Comparison of ENCODE assay signal across 8 mouse cellular contexts in the genomic region with DNA sequence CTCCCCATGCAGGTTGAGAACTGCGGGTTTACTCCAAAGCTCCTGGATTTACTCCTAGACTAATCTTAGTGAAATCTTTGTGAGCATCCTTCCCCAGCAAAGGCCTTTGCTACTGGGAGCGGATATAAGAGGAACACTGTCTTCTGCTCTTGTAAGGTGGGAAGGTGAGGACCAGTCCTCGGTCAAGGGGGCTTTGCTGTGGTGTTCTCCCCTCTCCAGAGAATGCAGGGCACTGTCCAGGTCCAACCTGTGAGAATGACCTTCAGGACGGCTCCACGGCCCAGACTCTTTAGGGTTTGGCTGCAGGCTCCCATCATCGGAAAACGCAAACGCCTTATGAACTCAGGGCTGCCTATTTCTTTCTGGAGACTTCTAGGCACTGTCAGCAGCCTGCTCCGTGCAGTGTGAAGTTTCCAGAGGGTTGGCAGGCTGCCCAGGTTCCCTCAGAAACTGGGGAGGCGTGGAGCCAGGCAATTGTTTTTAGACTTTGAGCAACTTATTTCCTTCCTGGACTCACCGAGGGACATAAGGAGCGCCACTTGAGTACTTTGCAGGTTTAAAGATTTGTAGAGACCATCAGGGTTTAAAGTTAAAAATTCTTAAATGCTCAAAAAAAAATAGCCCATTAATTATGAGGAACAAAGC.
DNase-seq lines count a peak whose midpoint lies in the region; ATAC-seq and TF ChIP-seq lines count a peak whose summit lies in the region.

No protein-coding gene starts in this region.

- no peaks in the 10 kb centered on the region for H3K27me3 ChIP-seq in embryonic facial prominence, embryonic 12.5 days
- no peaks in the 10 kb centered on the region for H3K27me3 ChIP-seq in stomach, embryonic 16.5 days (ENCODE audit: control insufficient read depth, insufficient read depth, low read length)

- H3K4me1 ChIP-seq in embryonic facial prominence, embryonic 12.5 days, result peaks cover 13% of the 10 kb centered on the region
- H3K4me1 ChIP-seq in lung, adult 2 months (ENCODE audit: control insufficient read depth, insufficient read depth, low read length), result peaks cover 18% of the 10 kb centered on the region
- H3K4me1 ChIP-seq in stomach, embryonic 16.5 days (ENCODE audit: control insufficient read depth, insufficient read depth, low read length), result peaks cover 9% of the 10 kb centered on the region

- DNase-seq in layer of hippocampus, adult 11-12 months (ENCODE audit: low spot score), result peak; percentile 68
- DNase-seq in layer of hippocampus, adult 9-10 months (ENCODE audit: low spot score), result no peak
- peak; percentile 91 for DNase-seq in heart, adult 8-10 months (ENCODE audit: low spot score)
- peak; percentile 93 for DNase-seq in kidney, postnatal 14 days
- DNase-seq in lung, adult 2 months, result peak; percentile 59

- TF ChIP-seq POLR2A in lung, adult 2 months (IDR thresholded peaks at IDR 0.05; ENCODE audit: borderline replicate concordance, extremely low read depth, low read depth, low read length), result no peak

- ATAC-seq in embryonic facial prominence, embryonic 12.5 days (ENCODE audit: insufficient number of reproducible peaks, insufficient read depth, low FRiP score, low TSS enrichment), result 0 out of 2 replicates have a peak, but pooled peaks have one; percentile 67
- ATAC-seq in stomach, embryonic 16.5 days (ENCODE audit: insufficient read depth, low FRiP score), result peak; percentile 86; the same call in 1 of the 2 replicates
- no peak for ATAC-seq in megakaryocyte-erythroid progenitor cell, adult 5-6 weeks (replicated peaks; ENCODE audit: low FRiP score, low TSS enrichment, poor library complexity, severe bottlenecking)

- WGBS in embryonic facial prominence, embryonic 12.5 days, result 54% methylated on average over 12 of the region's 12 CpGs
- WGBS in lung, adult 2 months, result 22% methylated on average over 12 of the region's 12 CpGs
- 50% methylated on average over 12 of the region's 12 CpGs for WGBS in stomach, embryonic 16.5 days

- no peak overlapping the region for H3K9ac ChIP-seq in embryonic facial prominence, embryonic 12.5 days
- H3K9ac ChIP-seq in stomach, embryonic 16.5 days (ENCODE audit: low read length), result no peak overlapping the region

- no peaks in the 10 kb centered on the region for H3K36me3 ChIP-seq in embryonic facial prominence, embryonic 12.5 days
- H3K36me3 ChIP-seq in stomach, embryonic 16.5 days (ENCODE audit: control insufficient read depth, insufficient read depth, low read length), result no peaks in the 10 kb centered on the region

- no peak overlapping the region for H3K4me2 ChIP-seq in embryonic facial prominence, embryonic 12.5 days (replicated peaks)
- no peak overlapping the region for H3K4me2 ChIP-seq in stomach, embryonic 16.5 days (ENCODE audit: low read depth, low read length)

- H3K9me3 ChIP-seq in embryonic facial prominence, embryonic 12.5 days, result no peaks in the 10 kb centered on the region
- H3K9me3 ChIP-seq in stomach, embryonic 16.5 days (replicated peaks; ENCODE audit: control insufficient read depth, low read length), result no peaks in the 10 kb centered on the region

- peak overlapping the region; percentile 77 for H3K27ac ChIP-seq in embryonic facial prominence, embryonic 12.5 days
- no peak overlapping the region; the same call in 1 of the 2 replicates for H3K27ac ChIP-seq in stomach, embryonic 16.5 days (ENCODE audit: low read length)

- H3K4me3 ChIP-seq in embryonic facial prominence, embryonic 12.5 days, result no peak overlapping the region
- H3K4me3 ChIP-seq in lung, adult 2 months (replicated peaks; ENCODE audit: extremely low read depth, low read depth, low read length), result no peak overlapping the region
- no peak overlapping the region for H3K4me3 ChIP-seq in stomach, embryonic 16.5 days (replicated peaks; ENCODE audit: low read length)

- TF ChIP-seq CTCF in lung, adult 2 months (IDR thresholded peaks at IDR 0.05; ENCODE audit: insufficient read depth, low read length), result no peak
